Mouse (Mus musculus): Measurements from ENCODE around the gene Lck. TPM values are rescaled to one million over a fixed set of nuclear protein-coding genes. Genes with fewer than 3 reads are reported as not detected.

The Lck gene
- total and polyA plus RNA-seq, 3 experiments, result 2.7 to 6.9 TPM; not detected in 1

GRCm38 (mm10) chr4:129518519-129518918 lies 54.9 kb downstream of the Lck start:
- Histone ChIP-seq H3K79me2 (ENCODE audit: control insufficient read depth, insufficient read depth, low read length, poor library complexity) (no peaks in the 10 kb centered on the region; the same call in 1 of the 2 replicates), H3K9me3 (replicated peaks; ENCODE audit: insufficient read depth, low read length) (no peaks in the 10 kb centered on the region), H3K4me3 (ENCODE audit: control insufficient read depth in 1 of 2, insufficient read depth in 1 of 2, low read depth in 2 of 2, low read length in 2 of 2) (no peak overlapping the region), H3K27ac (ENCODE audit: control insufficient read depth, low read depth, low read length) (no peak overlapping the region), H3K9ac (ENCODE audit: control insufficient read depth, low read depth, low read length, poor library complexity, severe bottlenecking) (no peak overlapping the region), H3K4me1 (ENCODE audit: control insufficient read depth in 1 of 2, insufficient read depth in 2 of 2, low read length in 2 of 2) (no peaks in the 10 kb centered on the region), H3K27me3 (ENCODE audit: control insufficient read depth in 1 of 2, insufficient read depth in 2 of 2, low read length in 2 of 2) (no peaks in the 10 kb centered on the region), H3K36me3 (ENCODE audit: control insufficient read depth in 1 of 2, insufficient read depth in 2 of 2, low read length in 2 of 2) (peaks cover 0 to 14% of the 10 kb centered on the region in 2 experiments; a peak in 2 of 4 replicates)
- no peak for DNase-seq (ENCODE audit: low read depth, low spot score)
- no peak for TF ChIP-seq UBTF (IDR thresholded peaks at IDR 0.05; ENCODE audit: borderline replicate concordance, insufficient read depth, low read depth, low read length)
- TF ChIP-seq POLR2A (IDR thresholded peaks at IDR 0.05; ENCODE audit: control insufficient read depth in 1 of 2, insufficient read depth in 1 of 2, low read depth in 1 of 2, low read length in 2 of 2, poor library complexity in 1 of 2), result no peak

GRCm38 (mm10) chr4:129516925-129517324 lies 56.5 kb downstream of the Lck start:
- DNase-seq (ENCODE audit: low read depth, low spot score), result no peak
- Histone ChIP-seq H3K9me3 (replicated peaks; ENCODE audit: insufficient read depth, low read length) (no peaks in the 10 kb centered on the region), H3K4me1 (ENCODE audit: control insufficient read depth in 1 of 2, insufficient read depth in 2 of 2, low read length in 2 of 2) (no peaks in the 10 kb centered on the region), H3K79me2 (ENCODE audit: control insufficient read depth, insufficient read depth, low read length, poor library complexity) (no peaks in the 10 kb centered on the region; the same call in 1 of the 2 replicates), H3K9ac (ENCODE audit: control insufficient read depth, low read depth, low read length, poor library complexity, severe bottlenecking) (no peak overlapping the region), H3K27me3 (ENCODE audit: control insufficient read depth in 1 of 2, insufficient read depth in 2 of 2, low read length in 2 of 2) (no peaks in the 10 kb centered on the region), H3K27ac (ENCODE audit: control insufficient read depth, low read depth, low read length) (no peak overlapping the region), H3K36me3 (ENCODE audit: control insufficient read depth in 1 of 2, insufficient read depth in 2 of 2, low read length in 2 of 2) (peaks cover 0 to 9% of the 10 kb centered on the region in 2 experiments; a peak in 2 of 4 replicates), H3K4me3 (ENCODE audit: control insufficient read depth in 1 of 2, insufficient read depth in 1 of 2, low read depth in 2 of 2, low read length in 2 of 2) (no peak overlapping the region)
- TF ChIP-seq E2F4 (IDR thresholded peaks at IDR 0.05; ENCODE audit: borderline replicate concordance, low read depth, low read length) (no peak), GATA1 (IDR thresholded peaks at IDR 0.05; ENCODE audit: low read depth, low read length) (no peak), USF1 (IDR thresholded peaks at IDR 0.05; ENCODE audit: low read depth, low read length) (no peak), MAFK (IDR thresholded peaks at IDR 0.05; ENCODE audit: borderline replicate concordance, low read depth, low read length) (no peak), RAD21 (IDR thresholded peaks at IDR 0.05; ENCODE audit: low read depth, low read length) (no peak), POLR2A (IDR thresholded peaks at IDR 0.05; ENCODE audit: control insufficient read depth in 1 of 2, insufficient read depth in 1 of 2, low read depth in 1 of 2, low read length in 2 of 2, poor library complexity in 1 of 2) (no peak), ZC3H11A (IDR thresholded peaks at IDR 0.05; ENCODE audit: low read depth, low read length) (no peak), MEF2A (IDR thresholded peaks at IDR 0.05; ENCODE audit: extremely low read depth, insufficient replicate concordance, low read depth, low read length, poor library complexity, severe bottlenecking) (no peak), RCOR1 (IDR thresholded peaks at IDR 0.05; ENCODE audit: low read depth, low read length) (no peak), POLR2AphosphoS2 (IDR thresholded peaks at IDR 0.05; ENCODE audit: low read length) (no peak), MAZ (IDR thresholded peaks at IDR 0.05; ENCODE audit: low read depth, low read length) (no peak), CHD1 (IDR thresholded peaks at IDR 0.05; ENCODE audit: low read depth, low read length) (no peak), KAT2A (conservative IDR thresholded peaks at IDR 0.05; ENCODE audit: low read depth, low read length) (no peak), MAX (IDR thresholded peaks at IDR 0.05; ENCODE audit: low read length) (no peak), SMC3 (IDR thresholded peaks at IDR 0.05; ENCODE audit: low read depth, low read length) (no peak), BHLHE40 (IDR thresholded peaks at IDR 0.05; ENCODE audit: borderline replicate concordance, low read depth, low read length) (no peak)
